Mouse (Mus musculus) neural tube, embryonic 10.5 days (tissue): Measurements from ENCODE around the gene Reep6.

Experiments used
- DNase-seq: peaks from one replicate; pipeline ENCODE4 v3.0.0-alpha.2; 2017; ENCODE audit warnings: low spot score; ENCODE audit errors: extremely low spot score

Gene Reep6

DNA sequence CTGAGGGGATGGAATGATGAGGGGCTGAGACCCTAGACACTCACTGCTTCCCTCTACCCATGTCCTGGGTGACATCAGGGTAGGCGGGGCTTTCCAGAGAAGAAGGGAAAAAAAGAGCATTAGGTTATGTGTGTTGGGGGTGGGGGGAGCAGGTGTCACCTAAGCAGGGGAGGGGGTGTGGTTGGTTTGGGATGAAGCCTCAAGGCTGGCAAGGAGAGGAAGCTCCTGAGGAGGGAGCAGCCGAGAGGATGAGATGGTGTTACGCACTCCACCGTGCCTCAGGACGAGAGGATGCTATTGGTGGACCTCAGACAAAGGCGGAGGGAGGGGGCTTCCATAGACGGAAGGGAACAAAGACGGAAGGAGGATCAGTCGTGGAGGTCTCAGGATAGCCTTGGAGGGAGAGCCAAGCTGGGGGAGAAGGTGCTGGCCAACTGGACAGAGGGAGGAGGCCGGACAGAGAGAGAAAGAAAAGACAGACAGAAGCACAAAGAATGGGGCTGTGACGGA is 29.0 kb upstream of the Reep6 start:
- peak; percentile 48 for DNase-seq

DNA sequence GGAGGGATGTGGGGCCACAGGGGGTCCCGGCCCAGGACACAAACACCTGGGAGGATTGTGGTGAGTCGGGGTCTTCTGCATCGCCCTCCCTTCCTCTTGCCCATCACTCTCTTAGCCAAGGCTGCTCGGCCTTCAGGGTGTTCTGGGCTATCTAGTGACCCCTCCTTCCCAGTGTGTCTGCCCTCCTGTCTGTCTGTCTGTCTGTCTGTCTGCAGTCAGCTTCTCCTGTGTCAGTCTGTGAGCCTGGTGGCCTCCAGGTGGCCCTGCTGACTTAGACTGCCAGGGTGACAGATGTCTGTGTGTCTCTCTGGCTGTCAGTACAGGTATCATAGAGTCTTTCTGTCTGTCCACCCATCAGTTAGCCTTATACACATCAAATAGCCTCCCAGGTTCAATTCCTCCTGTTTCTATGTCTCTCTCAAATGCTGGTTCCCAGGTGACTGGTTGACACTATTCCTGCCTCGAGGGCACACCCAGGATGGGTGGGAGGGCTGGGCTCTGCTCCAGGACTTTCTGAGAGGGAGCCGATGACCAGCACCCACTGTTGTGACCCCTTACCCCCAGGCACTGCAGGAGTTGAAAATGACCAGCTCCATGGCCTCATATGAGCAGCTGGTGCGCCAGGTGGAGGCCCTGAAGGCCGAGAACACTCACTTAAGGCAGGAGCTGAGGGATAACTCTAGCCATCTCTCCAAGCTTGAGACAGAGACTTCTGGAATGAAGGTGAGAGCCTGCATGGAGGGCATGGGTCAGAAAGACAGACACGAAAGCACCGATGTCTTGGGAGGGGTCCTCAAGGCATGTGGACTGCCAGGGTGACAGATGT is 28.3 kb upstream of the Reep6 start:
- no peak for DNase-seq

DNA sequence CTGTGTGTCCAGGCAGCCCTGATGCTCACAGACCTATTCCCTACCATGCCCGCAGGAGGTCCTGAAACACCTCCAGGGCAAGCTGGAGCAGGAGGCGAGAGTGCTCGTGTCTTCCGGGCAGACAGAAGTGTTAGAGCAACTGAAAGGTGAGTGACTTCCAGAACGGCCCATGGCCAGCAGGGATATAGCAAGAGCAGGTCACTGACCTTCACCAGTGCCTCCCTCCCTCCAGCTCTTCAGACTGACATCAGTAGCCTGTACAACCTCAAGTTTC is 27.7 kb upstream of the Reep6 start:
- no peak for DNase-seq

DNA sequence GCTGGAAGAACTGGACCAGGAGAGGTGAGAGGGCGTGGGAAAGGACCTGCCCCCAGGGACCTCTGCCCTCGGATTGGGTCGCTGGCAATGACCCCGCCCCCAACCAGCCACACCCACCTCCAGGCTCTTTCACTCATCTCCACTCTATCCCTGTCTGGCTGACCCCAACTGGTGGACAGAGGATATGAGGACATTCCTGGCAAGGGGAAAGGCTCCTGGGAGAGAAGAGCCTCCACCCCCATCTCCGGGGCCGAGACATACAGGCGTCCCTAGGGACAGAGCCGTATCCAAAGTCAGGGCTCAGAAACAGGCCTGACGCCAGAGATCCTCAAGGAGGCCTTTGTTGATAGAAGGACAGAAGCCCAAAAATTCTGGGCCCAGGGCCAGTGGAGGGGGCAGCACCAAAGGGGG is 27.3 kb upstream of the Reep6 start:
- DNase-seq = peak; percentile 47

DNA sequence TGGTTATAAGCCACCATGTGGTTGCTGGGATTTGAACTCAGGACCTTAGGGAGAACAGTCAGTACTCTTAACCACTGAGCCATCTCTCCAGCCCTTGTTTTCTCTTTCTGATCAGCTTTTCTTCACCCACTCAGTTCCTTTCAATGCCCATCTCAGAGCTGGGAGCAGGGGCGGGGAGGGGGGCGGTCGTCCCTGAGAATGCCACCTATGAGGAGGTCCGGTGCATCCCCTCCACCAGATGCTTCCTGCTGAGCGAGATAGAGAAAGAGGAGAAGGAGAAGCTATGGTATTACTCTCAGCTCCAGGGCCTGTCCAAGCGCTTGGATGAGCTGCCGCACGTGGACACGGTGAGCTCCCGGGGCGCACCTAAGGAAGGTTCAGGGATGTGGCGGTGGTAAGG is 25.3 kb upstream of the Reep6 start:
- no peak for DNase-seq

DNA sequence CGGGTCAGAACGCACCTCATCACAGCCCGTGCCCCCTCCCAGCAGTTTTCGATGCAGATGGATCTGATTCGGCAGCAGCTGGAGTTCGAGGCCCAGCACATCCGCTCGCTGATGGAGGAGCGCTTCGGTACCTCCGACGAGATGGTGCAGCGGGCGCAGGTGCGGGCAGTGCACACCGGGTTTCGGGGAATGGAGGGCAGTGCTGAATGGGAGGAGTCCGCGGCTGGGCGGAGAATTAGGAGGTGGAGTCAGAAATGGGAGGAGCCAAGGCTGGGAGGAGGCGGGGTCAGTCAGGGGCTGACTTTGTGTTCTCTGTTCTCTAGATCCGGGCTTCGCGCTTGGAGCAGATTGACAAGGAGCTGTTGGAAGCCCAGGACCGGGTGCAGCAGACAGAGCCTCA is 24.9 kb upstream of the Reep6 start:
- no peak for DNase-seq

DNA sequence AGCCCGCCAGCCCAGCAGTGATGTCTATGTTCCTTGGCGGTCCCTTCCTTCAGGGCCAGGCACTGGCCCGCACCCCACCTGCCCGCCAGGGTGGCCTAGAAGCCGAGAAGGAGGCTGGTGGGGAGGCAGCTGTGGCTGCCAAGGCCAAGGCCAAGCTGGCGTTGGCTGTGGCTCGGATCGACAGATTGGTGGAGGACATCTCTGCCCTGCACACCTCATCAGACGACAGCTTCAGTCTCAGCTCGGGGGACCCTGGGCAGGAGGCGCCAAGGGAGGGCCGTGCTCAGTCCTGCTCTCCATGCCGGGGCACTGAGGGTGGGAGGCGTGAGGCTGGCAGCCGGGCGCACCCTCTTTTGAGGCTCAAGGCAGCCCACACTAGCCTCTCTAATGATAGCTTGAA is 18.2 kb upstream of the Reep6 start:
- DNase-seq = no peak

DNA sequence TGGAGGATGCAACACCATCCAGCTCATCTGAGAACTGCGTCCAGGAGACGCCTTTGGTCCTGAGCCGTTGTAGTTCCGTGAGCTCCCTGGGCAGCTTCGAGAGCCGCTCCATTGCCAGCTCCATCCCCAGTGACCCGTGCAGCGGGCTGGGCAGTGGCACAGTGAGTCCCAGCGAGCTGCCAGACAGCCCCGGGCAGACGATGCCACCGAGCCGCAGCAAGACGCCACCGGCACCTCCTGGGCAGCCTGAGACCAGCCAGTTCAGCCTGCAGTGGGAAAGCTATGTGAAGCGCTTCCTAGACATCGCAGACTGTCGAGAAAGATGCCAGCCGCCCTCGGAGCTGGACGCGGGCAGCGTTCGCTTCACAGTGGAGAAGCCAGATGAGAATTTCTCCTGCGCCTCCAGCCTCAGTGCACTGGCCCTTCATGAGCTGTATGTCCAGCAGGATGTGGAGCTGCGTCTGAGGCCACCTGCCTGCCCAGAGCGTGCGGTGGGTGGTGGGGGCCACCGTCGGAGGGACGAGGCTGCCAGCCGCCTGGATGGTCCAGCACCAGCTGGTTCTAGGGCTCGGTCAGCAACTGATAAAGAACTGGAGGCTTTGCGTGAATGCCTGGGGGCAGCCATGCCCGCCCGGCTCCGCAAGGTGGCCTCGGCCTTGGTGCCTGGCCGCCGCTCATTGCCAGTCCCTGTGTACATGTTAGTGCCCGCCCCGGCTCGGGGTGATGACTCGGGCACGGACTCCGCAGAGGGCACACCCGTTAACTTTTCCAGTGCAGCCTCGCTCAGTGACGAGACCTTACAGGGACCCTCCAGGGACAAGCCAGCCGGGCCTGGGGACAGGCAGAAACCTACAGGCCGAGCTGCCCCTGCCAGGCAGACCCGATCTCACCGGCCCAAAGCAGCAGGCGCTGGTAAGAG is 16.9 kb upstream of the Reep6 start:
- no peak for DNase-seq

DNA sequence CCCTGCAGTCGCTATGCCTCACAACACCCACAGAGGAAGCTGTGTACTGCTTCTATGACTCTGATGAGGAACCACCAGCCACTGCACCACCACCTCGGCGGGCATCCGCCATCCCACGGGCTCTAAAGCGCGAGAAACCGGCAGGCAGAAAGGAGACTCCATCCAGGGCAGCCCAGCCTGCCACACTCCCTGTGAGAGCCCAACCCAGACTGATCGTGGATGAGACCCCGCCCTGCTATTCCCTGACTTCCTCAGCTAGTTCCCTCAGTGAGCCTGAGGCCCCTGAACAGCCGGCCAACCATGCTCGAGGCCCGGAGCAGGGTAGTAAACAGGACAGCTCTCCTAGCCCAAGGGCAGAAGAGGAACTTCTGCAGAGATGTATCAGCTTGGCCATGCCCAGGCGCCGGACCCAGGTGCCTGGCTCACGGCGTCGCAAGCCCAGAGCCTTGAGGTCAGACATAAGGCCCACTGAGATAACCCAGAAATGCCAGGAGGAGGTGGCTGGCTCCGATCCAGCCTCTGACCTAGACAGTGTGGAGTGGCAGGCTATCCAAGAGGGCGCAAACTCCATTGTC is 16.0 kb upstream of the Reep6 start:
- DNase-seq = no peak

DNA sequence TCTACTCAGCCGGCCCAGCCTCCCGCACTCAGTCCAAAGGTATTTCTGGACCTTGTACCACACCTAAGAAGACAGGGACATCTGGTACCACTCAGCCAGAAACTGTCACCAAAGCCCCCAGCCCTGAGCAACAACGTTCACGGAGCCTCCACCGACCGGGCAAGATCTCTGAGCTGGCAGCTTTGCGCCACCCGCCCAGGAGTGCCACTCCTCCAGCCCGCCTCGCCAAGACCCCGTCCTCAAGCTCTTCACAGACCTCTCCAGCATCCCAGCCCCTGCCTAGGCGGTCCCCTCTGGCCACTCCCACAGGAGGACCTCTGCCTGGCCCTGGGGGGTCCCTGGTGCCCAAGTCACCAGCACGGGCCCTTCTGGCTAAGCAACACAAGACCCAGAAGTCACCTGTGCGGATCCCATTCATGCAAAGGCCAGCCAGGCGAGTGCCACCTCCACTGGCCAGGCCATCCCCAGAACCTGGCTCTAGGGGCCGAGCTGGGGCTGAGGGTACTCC is 15.2 kb upstream of the Reep6 start:
- no peak for DNase-seq

DNA sequence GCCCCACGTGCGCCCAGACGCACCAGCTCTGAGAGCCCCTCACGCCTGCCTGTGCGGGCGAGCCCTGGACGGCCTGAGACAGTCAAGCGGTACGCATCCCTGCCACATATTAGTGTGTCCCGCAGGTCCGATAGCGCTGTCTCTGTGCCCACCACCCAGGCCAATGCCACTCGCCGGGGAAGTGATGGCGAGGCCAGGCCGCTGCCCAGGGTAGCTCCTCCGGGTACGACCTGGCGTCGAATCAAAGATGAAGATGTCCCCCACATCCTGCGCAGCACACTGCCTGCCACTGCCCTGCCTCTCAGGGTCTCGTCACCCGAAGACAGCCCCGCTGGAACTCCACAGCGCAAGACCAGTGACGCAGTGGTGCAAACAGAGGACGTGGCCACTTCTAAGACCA is 14.4 kb upstream of the Reep6 start:
- DNase-seq = no peak

DNA sequence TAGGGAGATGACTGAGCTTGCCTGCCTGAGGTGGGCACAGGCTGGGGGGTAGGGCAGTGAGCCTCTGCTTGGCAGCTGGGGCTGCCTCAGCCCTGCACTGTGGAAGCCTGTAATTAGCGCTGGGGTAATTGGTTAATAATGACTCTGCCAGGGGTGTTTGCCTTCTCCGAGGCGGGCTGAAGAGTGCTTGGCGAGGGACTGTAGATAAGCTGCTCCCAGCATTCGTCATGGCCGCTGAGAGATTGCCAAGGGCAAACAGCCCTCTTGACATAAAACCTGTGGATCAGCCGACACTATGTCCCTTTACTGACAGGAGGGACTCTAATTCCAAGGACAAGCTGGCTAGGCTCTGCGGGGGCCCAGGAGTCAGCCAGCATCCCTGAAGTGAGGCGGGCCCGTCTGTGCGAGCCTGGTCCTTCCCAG is 13.4 kb upstream of the Reep6 start:
- no peak for DNase-seq

DNA sequence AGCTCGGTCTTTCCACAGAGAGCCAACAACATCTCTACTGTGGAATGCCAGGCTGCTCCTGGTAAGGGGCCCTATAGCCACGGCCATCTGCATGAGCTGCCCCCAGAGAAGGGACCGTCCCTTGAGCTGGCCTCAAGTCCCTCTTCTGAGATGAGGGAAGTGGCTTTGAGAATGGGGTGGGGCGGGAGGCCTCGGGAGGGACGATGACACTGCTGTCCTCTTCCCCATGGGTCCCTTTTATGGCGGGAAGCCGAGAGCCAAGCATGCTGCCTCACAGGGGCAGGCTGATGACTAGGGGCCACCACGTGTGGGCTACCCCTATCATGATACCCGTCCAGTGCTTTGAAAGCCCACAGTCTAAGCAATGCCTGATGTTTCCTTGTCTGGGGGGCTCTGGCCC is 12.7 kb upstream of the Reep6 start:
- DNase-seq = no peak

DNA sequence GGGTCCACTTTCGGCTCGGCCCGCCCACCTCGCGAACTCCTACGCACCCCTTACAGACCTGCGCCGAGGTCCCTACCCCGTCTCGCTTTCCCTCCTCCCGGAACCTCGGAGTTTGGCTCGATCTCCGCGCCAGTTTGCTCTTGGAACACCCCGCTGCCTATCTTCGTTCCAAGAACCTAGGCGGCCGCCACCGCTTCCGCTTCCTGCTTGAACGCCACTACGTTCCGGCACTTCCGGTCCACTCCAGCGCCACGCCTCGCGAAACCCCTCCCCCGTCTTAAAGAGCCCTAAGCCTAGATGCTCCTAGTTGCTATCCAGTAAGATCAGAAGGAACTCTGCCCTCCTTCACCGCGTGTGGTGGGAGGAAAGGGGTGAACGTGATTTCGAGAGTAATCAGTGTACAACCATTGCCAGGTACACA is 9.4 kb upstream of the Reep6 start, which contains the start of gene 2310011J03Rik:
2310011J03Rik (minus strand) TSS at position 198 of the 421 bp plus-strand sequence.
- DNase-seq = peak; percentile 88

DNA sequence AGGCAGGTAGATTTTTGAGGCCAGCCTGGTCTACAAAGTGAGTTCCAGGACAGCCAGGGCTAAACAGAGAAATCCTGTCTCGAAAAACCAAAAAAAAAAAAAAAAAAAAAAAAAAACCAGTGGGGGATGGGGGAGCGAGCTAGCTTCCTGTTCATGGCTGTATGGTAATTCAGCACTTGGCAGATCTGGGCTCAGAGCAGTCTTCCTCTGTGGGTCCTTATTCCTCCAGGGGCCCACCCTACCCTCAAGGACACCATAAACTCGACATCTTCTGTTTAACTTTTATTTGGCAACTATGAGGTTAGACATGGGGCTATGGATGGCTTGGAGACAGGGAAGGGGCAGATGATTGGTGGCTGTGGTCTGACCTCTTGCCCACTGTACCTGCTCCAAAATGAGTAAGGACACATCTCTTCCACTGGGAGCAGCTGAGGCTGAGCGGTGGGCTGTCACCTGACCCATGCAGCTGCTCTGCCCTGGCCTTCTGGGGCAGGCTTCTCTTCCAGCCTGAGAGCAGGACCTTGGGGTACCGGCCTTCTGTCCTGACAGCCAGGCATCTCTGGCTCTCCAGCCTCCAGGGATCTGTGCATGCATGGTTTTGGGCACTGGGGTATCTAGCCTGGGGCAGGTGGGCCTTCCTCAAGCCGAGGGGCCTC is 8.6 kb upstream of the Reep6 start:
- no peak for DNase-seq

DNA sequence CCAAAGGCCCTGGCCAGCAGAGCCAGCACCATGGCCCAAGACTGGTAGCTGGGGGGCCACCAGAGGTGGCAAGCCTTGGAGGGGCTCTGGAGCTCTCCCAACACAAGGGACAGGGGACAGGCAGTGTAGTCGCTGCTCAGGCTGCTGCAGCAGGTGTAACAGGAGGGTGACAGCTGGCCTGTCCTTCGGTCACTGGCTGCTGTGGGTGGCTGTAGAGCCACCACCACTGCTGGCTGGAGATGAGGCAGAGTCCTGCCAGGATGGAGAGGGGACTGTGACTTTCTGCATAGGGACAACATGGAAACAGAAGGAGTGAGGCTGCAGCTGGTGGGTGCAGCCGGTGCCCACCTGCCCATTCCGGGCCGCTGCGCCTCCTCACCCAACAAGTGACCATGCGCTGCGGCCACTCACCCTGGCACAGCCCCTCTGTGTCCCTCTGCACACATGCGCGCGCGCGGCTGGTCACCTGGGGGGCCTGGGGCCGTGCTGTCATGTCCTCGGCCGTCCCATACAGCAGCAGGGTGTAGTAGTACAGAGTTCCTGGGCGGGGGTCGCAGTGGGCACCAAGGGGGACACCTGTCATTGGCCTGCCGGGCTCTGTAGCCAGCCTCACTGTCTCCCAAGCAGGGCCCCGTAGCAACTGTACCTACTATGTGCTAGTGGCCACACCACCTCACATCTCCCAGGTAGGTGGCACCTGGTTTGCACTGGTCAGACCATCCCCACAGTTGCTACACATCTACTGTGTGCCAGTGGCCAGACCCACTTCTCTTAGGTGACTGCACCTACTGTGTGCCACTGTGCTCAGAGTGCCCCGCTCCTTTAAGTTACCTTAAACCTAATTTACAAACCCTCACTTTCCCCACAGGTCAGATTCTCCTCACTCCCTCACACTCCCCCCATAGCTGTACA is 7.8 kb upstream of the Reep6 start:
- DNase-seq = no peak

DNA sequence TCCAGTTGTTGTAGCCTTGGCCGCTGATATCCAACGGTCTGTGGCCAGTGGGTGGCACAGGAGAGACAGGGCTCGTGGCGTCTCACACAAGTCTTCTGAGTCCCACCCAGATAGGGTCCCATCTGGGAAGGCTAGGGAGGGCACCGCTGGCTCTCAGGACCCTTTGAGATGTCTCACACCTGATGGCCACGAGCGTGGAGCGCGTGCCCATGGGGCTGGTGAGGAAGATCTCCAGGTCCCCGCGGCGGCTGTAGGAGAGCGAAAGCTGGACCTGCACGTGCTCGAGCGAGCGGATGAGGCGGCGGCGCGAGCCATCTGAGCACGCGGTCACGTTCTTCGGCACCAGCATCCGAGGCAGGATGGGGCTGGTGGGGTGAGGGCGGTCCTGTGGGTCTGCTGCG is 6.9 kb upstream of the Reep6 start:
- DNase-seq = peak; percentile 47

DNA sequence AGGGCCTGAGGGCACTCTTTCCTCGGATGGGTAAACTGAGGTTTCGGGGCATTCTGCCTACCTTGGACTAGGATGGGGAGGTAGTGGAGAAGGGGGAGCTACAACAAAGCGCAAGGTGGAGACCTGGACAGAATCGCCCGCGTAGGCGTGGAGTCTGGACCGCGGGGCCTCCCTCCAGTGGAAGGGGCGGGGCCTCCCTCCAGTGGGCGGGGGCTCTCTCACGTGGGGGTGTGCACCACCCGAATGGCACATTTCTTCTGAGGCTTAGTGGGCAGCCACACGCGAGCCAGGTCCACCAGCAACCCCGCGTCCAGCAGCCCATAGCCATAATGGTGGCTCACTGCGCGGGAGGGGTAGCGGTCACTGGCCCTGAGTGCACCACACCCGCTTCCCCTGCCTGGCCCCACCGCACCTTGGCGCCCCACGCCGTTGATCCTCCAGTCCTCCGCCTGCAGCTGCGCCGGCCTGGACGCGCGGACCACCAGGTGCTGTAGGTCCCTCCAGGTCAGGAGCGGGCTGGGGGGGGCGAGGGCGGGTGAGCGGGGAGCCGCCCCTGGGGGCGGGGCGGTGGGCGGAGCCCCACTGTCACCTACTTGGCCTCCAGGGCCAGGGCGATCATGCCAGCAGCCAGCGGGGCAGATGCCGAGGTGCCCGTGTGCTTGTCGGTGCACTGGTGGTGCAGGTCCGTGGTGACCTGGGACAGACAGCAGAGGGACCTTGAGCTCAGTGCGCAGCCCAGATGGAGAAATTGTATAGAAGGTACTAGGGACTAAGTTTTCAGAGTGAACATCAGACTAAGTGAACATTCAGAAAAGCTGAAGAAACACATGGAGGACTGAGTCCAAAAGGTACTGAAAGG is 6.3 kb upstream of the Reep6 start:
- DNase-seq = peak; percentile 64
